Mouse (Mus musculus) frontal cortex, postnatal 25 days (tissue): ENCODE data around the gene Mta2.
A peak's percentile ranks its signal among the peaks of the same experiment; 100 is the strongest.

Source experiments
- DNase-seq, 2 experiments: peaks; one replicate each; pipeline ENCODE4 v3.0.0; 2022; ENCODE audit warnings: low spot score in 2 of 2

The Mta2 gene

GRCm38 (mm10) chr19:8992769-8993624 lies 51.3 kb downstream of the Mta2 start:
- peak; percentile 56 to 72 for DNase-seq

GRCm38 (mm10) chr19:8993625-8993912 lies 51.9 kb downstream of the Mta2 start:
- DNase-seq: no peak

- no peak for DNase-seq
Observed at GRCm38 (mm10) chr19:8994813-8995607, 53.3 kb downstream of the Mta2 start.

- DNase-seq: no peak
Observed at GRCm38 (mm10) chr19:8996601-8997000, 54.9 kb downstream of the Mta2 start.

GRCm38 (mm10) chr19:8997546-8997945 lies 55.9 kb downstream of the Mta2 start:
- DNase-seq: peak in 1 of 2 experiments; percentile 49

GRCm38 (mm10) chr19:8998546-8998945 lies 56.9 kb downstream of the Mta2 start:
- DNase-seq: no peak

- no peak for DNase-seq
Observed at GRCm38 (mm10) chr19:8999223-8999622, 57.5 kb downstream of the Mta2 start.
